Mouse (Mus musculus): ENCODE results near the gene Dusp14.

The Dusp14 gene

GRCm38 (mm10) chr11:84066071-84066481, 3.0 kb downstream of the Dusp14 start:
- peak; percentile 41 for DNase-seq

- DNase-seq: no peak
Observed at GRCm38 (mm10) chr11:84063631-84064209, 5.3 kb downstream of the Dusp14 start.

GRCm38 (mm10) chr11:84062805-84063204, 6.3 kb downstream of the Dusp14 start:
- DNase-seq: peak; percentile 64

- DNase-seq: no peak
Observed at GRCm38 (mm10) chr11:84061881-84062280, 7.2 kb downstream of the Dusp14 start.

GRCm38 (mm10) chr11:84060635-84061034, 8.4 kb downstream of the Dusp14 start:
- DNase-seq: no peak

- DNase-seq: no peak
Observed at GRCm38 (mm10) chr11:84059784-84060183, 9.3 kb downstream of the Dusp14 start.

GRCm38 (mm10) chr11:84057418-84057817, 11.6 kb downstream of the Dusp14 start:
- no peak for DNase-seq

GRCm38 (mm10) chr11:84053524-84054163, 15.4 kb downstream of the Dusp14 start:
- peak; percentile 27 for DNase-seq

- DNase-seq: no peak
Observed at GRCm38 (mm10) chr11:84053055-84053454, 16.0 kb downstream of the Dusp14 start.

GRCm38 (mm10) chr11:84048411-84048810, 20.6 kb downstream of the Dusp14 start:
- no peak for DNase-seq

GRCm38 (mm10) chr11:84047270-84047669, 21.8 kb downstream of the Dusp14 start:
- DNase-seq: no peak

- no peak for DNase-seq
Observed at GRCm38 (mm10) chr11:84044988-84045387, 24.1 kb downstream of the Dusp14 start.

GRCm38 (mm10) chr11:84042808-84043762, 26.0 kb downstream of the Dusp14 start:
- DNase-seq: no peak

GRCm38 (mm10) chr11:84040621-84041020, 28.4 kb downstream of the Dusp14 start:
- no peak for DNase-seq

- DNase-seq: no peak
Observed at GRCm38 (mm10) chr11:84033671-84034070, 35.4 kb downstream of the Dusp14 start.

GRCm38 (mm10) chr11:84032559-84032958, 36.5 kb downstream of the Dusp14 start:
- DNase-seq: no peak

- peak; percentile 61 for DNase-seq
Observed at GRCm38 (mm10) chr11:84031971-84032370, 37.1 kb downstream of the Dusp14 start.

- DNase-seq: peak; percentile 29
Observed at GRCm38 (mm10) chr11:84028271-84029028, 40.6 kb downstream of the Dusp14 start.

GRCm38 (mm10) chr11:84027231-84027630, 41.8 kb downstream of the Dusp14 start:
- DNase-seq: no peak

GRCm38 (mm10) chr11:84016810-84017508, 52.1 kb downstream of the Dusp14 start:
- DNase-seq: no peak

GRCm38 (mm10) chr11:84016147-84016809, 52.8 kb downstream of the Dusp14 start:
- DNase-seq: no peak

- DNase-seq: no peak
Observed at GRCm38 (mm10) chr11:84013105-84013504, 56.0 kb downstream of the Dusp14 start.
